Mouse (Mus musculus) C2C12 (cell line): ENCODE data around the gene Lcor.

Experiments
- CEBPB ChIP-seq: IDR thresholded peaks from one replicate; pipeline ENCODE4 v1.6.1; 2011; ENCODE audit warnings: low read depth, mild to moderate bottlenecking, control low read depth, moderate library complexity
- CTCF ChIP-seq: IDR thresholded peaks from one replicate; pipeline ENCODE4 v1.5.1; 2011; ENCODE audit not compliant: control insufficient read depth, insufficient read depth, insufficient read length
- FOSL1 ChIP-seq: IDR thresholded peaks from one replicate; pipeline ENCODE4 v1.8.0; 2011; ENCODE audit warnings: mild to moderate bottlenecking, low read length; ENCODE audit not compliant: poor library complexity, insufficient read depth, severe bottlenecking
- MAX ChIP-seq: IDR thresholded peaks from one replicate; pipeline ENCODE4 v1.6.1; 2011; ENCODE audit warnings: mild to moderate bottlenecking, control low read depth
- MYOD1 ChIP-seq: IDR thresholded peaks from one replicate; pipeline ENCODE4 v1.6.1; 2011; ENCODE audit warnings: low read depth; ENCODE audit not compliant: control insufficient read depth, insufficient read length
- MYOG ChIP-seq: IDR thresholded peaks from one replicate; pipeline ENCODE4 v1.6.1; 2011; ENCODE audit not compliant: control insufficient read depth, insufficient read length; ENCODE audit errors: extremely low read depth
- USF1 ChIP-seq: IDR thresholded peaks from one replicate; pipeline ENCODE4 v1.6.1; 2011; ENCODE audit warnings: low read depth, mild to moderate bottlenecking, control low read depth, moderate library complexity

DNA sequence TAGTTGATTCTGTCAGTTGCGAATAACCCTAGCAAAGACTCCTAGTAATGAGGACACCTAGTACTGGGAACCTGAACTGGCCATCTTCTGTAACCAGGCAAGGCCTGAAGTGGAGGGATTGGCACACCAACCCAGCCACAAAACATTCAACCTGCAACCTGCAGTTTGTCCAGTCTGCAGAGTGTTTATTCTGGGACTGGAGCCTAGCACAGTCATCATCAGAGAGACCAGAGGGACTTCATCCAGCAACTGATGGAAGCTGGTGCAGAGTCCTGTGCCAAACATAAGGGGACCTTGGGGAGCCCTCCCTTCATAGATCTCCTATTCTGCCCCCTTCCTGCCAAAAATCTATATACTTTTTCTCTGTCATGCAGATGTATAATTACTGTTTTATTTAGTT is 32.4 kb downstream of the Lcor start:
- TF ChIP-seq CTCF (no peak), USF1 (no peak), MAX (no peak), MYOG (no peak), CEBPB (no peak), MYOD1 (no peak), FOSL1 (no peak)
